Mouse (Mus musculus) kidney, postnatal 4 days (tissue): ENCODE data around the gene Cemip2.

Source experiments
- DNase-seq, 2 experiments: peaks; one replicate each; pipeline ENCODE4 v3.0.0; 2021; ENCODE audit warnings: mixed read lengths in 2 of 2

The Cemip2 gene

GRCm38 (mm10) chr19:21868471-21868870 is 90.3 kb downstream of the Cemip2 start:
- no peak for DNase-seq

DNA sequence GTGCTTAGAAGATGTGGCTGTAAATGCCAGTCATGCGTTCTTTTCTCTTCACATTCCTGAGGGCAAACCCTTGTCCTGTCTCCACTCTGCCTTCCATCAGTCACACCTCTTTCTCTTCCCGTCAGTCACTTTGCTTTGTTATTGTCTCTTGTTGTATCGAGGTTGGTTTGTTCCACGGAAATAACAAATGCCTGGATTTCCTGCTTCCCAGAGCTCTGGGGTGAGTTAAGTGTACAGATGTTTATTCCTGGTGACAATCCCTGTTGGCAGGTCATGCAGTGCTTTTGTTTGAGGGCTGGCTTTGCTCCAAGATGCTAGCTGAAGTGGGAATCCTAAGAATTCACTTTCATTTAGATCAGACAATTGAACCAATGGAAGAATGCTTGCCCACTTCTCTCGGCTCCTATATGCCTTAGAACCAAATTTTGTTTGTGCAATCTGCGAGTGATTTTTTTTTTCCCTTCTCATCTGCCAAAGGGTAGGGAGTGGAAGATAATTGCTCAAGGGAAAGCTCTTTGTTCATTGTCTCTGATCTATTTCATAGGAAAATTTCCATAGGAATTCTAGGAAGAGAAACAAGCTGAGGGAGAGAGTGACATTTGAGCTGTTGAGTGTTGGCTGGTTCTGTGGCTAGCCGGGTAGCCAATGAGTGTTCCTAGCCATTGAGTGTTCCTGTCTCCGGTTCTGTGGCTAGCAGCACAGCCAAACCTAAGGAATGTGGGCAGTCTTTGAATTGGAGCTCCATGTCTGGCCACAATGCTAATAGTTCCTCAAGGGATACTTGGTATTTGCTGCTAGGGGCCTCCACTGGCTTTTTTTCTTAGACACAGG is 104.2 kb downstream of the Cemip2 start:
- DNase-seq: peak; percentile 38 to 61

DNA sequence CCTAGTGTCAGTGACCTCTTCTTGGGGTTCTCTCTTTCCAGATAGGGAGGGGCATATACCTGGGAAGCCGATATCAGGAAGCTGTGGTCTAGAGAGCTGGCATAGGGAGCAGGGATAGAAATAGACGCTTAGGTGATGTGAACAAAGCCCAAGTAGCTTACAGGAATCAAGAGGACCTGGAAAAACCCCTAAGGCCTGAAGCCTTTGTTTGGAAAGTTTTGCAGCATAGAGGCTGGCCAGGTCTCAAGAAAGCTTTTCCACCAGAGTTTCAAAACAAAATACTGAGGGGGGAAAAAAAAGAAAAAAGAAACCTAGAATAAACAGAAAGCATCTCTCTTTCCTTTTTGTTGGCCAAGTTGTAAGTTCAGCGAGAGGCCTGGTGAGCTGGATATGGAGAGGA is 104.9 kb downstream of the Cemip2 start:
- no peak for DNase-seq

DNA sequence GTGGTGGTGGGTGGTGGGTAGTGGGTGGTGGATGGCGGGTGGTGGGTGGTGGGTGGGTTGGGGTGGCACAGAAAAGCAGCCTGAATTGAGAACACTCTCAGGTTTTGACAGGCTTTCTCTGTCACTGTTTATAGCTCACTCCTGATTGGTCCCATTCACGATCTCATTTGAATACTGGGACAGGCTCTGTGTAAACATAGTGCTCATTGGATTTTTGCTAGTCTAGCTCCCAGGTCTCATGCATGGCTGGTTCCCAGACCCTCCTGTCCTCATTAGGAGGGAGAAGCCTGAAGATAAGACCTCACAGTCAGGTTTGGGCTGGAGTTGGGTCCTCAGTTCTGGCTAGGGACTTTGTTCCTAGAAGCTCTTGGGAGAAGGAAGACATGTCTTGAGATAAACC is 105.8 kb downstream of the Cemip2 start:
- no peak for DNase-seq

DNA sequence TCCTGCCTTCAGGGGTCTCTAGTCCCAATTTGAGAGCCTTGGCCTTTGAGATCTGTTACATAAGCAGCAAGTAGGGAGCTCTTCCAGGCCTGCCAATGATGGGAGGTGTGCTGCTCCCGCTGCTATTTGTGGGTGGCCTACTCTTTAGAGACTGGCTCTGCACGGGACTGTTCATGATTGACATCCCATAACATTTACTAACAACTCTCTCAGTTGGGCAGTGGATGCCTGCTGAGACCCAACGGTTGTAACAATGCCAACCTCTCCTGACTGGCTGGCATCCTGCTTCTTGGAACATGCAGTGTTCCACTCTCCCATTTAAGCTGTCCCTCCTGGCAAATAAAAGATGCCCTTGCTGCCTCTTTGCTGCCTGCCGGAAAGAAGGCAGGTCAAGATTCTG is 106.2 kb downstream of the Cemip2 start:
- DNase-seq: no peak

DNA sequence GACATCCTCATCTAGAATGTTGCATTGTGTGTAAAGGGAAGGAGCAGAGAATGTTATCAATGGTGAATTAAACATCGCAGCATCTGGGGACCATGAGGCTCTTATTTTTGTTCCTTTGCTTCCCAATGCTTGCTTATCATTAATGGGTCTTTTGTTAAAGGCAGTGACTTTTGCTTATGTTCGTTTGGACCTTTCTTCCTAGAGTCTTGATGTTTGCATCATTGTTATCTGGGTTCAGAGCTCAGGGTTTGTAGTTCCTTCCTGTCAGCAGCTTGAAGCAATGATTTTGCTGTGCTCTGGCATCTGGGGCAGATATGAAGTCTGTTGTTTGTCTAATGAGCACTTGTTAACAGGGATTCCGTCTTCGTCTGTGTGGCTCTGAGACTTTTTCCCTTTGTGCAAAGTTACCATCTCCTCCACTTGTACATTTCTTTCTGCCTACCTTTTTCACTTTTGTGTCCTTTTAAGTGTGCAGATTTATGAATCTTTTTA is 108.1 kb downstream of the Cemip2 start:
- DNase-seq: no peak

- DNase-seq: no peak
These were observed 112.6 kb downstream of the Cemip2 start for GRCm38 (mm10) chr19:21890699-21891098.

DNA sequence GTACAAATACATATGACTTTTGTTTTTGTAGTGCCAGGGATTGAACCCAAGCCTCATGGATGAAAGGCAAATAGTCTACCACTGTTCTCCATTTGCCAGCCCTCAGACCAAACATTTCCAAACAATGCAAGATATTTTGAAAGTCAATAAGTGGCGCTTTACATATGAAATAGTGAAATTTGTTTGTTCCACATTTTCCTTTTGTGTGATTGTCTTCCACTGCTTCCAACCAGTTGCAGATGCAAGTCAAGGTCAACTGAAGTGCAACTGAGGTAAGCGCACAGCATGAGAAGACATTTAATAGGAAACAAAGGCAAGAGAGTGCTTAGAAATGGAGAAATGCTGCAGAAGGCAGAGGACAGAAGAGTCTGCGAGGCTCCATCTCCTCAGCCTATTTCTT is 116.7 kb downstream of the Cemip2 start:
- DNase-seq: no peak

- DNase-seq: no peak
These were observed 117.4 kb downstream of the Cemip2 start for GRCm38 (mm10) chr19:21895540-21895939.

GRCm38 (mm10) chr19:21897122-21897827 is 119.1 kb downstream of the Cemip2 start:
- peak; percentile 30 to 43 for DNase-seq

- no peak for DNase-seq
These were observed 120.1 kb downstream of the Cemip2 start for GRCm38 (mm10) chr19:21898015-21898939.
